Mouse (Mus musculus) lung, embryonic 16.5 days (tissue): ENCODE results near the gene Dzank1. TPM values are rescaled to one million over a fixed set of nuclear protein-coding genes. Genes with fewer than 3 reads are reported as not detected.

Experiments
- ATAC-seq: fragments of 200-750 bp; cut with Nextera tagmentation; 2 replicates; pipeline ENCODE4 v1.8.0; 2017; ENCODE audit warnings: low read depth, mild to moderate bottlenecking, moderate library complexity
- H3K27ac ChIP-seq: fragments of 300-500 bp; sonication (generic); 2 replicates; pipeline ENCODE4 v1.5.1; 2014; ENCODE audit warnings: mild to moderate bottlenecking, control low read depth, low read length
- H3K27me3 ChIP-seq: fragments of 300-500 bp; sonication (generic); 2 replicates; pipeline ENCODE4 v1.6.1; 2014; ENCODE audit warnings: low read depth, low read length, mixed read lengths; ENCODE audit not compliant: control insufficient read depth, insufficient read depth
- H3K36me3 ChIP-seq: fragments of 300-500 bp; sonication (generic); 2 replicates; pipeline ENCODE4 v1.6.1; 2014; ENCODE audit warnings: low read length; ENCODE audit not compliant: control insufficient read depth, insufficient read depth
- H3K4me1 ChIP-seq: fragments of 300-500 bp; sonication (generic); replicated peaks from 2 replicates; pipeline ENCODE4 v1.6.1; 2014; ENCODE audit warnings: low read length, mixed read lengths; ENCODE audit not compliant: control insufficient read depth, insufficient read depth
- H3K4me2 ChIP-seq: fragments of 300-500 bp; sonication (generic); 2 replicates; pipeline ENCODE4 v1.6.1; 2014; ENCODE audit warnings: low read depth, low read length, control low read depth
- H3K4me3 ChIP-seq: fragments of 300-500 bp; sonication (generic); 2 replicates; pipeline ENCODE4 v1.5.1; 2014; ENCODE audit warnings: mild to moderate bottlenecking, low read length, control low read depth
- H3K9ac ChIP-seq: fragments of 300-500 bp; sonication (generic); 2 replicates; pipeline ENCODE4 v1.6.1; 2014; ENCODE audit warnings: low read length, control low read depth
- H3K9me3 ChIP-seq: fragments of 300-500 bp; sonication (generic); 2 replicates; pipeline ENCODE4 v1.6.1; 2016; ENCODE audit warnings: low read length; ENCODE audit not compliant: control insufficient read depth
- WGBS: fragments of 180-500 bp; shearing (Covaris S2); extraction: QIAGEN DNeasy Blood & Tissue Kit; methylation state at CpG from one replicate; pipeline ENCODE4 v1.1.7; 2014; 5-methylcytosine and 5-hydroxymethylcytosine counted together
- polyA plus RNA-seq: library from polyadenylated mRNA; unstranded; fragments of >200 nt; fragmentation: Nextera tagmentation; extraction: Ambion mirVana; gene quantifications from 2 replicates; pipeline ENCODE4 v1.2.1, GENCODE M21; 2015

Dzank1 gene
- polyA plus RNA-seq, 1 experiment from 2014 or later, result 2.1 TPM

- Histone ChIP-seq H3K4me1 (no peaks in the 10 kb centered on the region), H3K27ac (no peak overlapping the region), H3K36me3 (no peaks in the 10 kb centered on the region), H3K9me3 (no peaks in the 10 kb centered on the region), H3K27me3 (no peaks in the 10 kb centered on the region), H3K9ac (no peak overlapping the region), H3K4me2 (no peak overlapping the region), H3K4me3 (no peak overlapping the region)
- WGBS, result 71% methylated on average over 7 of the region's 7 CpGs
- no peak for ATAC-seq
Observed at GRCm38 (mm10) chr2:144429171-144429570, 98.0 kb downstream of the Dzank1 start.

GRCm38 (mm10) chr2:144428659-144429058, 98.6 kb downstream of the Dzank1 start:
- ATAC-seq, result no peak
- 76% methylated on average over 8 of the region's 8 CpGs for WGBS
- H3K36me3 ChIP-seq, result no peaks in the 10 kb centered on the region
- H3K4me3 ChIP-seq, result no peak overlapping the region
- no peaks in the 10 kb centered on the region for H3K27me3 ChIP-seq
- H3K27ac ChIP-seq, result no peak overlapping the region
- no peak overlapping the region for H3K4me2 ChIP-seq
- H3K4me1 ChIP-seq, result no peaks in the 10 kb centered on the region
- H3K9me3 ChIP-seq, result no peaks in the 10 kb centered on the region
- no peak overlapping the region for H3K9ac ChIP-seq

GRCm38 (mm10) chr2:144427852-144428251, 99.4 kb downstream of the Dzank1 start:
- Histone ChIP-seq H3K27ac (no peak overlapping the region), H3K36me3 (no peaks in the 10 kb centered on the region), H3K9ac (no peak overlapping the region), H3K4me3 (no peak overlapping the region), H3K4me1 (no peaks in the 10 kb centered on the region), H3K9me3 (no peaks in the 10 kb centered on the region), H3K4me2 (no peak overlapping the region), H3K27me3 (no peaks in the 10 kb centered on the region)
- no peak for ATAC-seq
- 69% methylated on average over 5 of the region's 5 CpGs for WGBS

GRCm38 (mm10) chr2:144425761-144426160, 101.5 kb downstream of the Dzank1 start:
- no peak overlapping the region for H3K9ac ChIP-seq
- no peaks in the 10 kb centered on the region for H3K4me1 ChIP-seq
- H3K9me3 ChIP-seq, result no peaks in the 10 kb centered on the region
- WGBS, result 78% methylated on average over 1 of the region's 1 CpGs
- H3K27ac ChIP-seq, result no peak overlapping the region
- H3K36me3 ChIP-seq, result no peaks in the 10 kb centered on the region
- H3K27me3 ChIP-seq, result no peaks in the 10 kb centered on the region
- no peak overlapping the region for H3K4me3 ChIP-seq
- no peak for ATAC-seq
- H3K4me2 ChIP-seq, result no peak overlapping the region

- Histone ChIP-seq H3K9ac (no peak overlapping the region), H3K36me3 (no peaks in the 10 kb centered on the region), H3K4me2 (no peak overlapping the region), H3K9me3 (no peaks in the 10 kb centered on the region), H3K4me3 (no peak overlapping the region), H3K27me3 (no peaks in the 10 kb centered on the region), H3K4me1 (no peaks in the 10 kb centered on the region; the same call in 1 of the 2 replicates), H3K27ac (no peak overlapping the region)
- ATAC-seq, result no peak
- 64% methylated on average over 10 of the region's 10 CpGs for WGBS
Observed at GRCm38 (mm10) chr2:144422094-144422675, 105.0 kb downstream of the Dzank1 start.

Other genes with a start within 250 kb of the Dzank1 start
- gene Ovol2, start 195.3 kb downstream of the Dzank1 start, polyA plus RNA-seq, result 3.7 and 4.1 TPM in 2 replicates
- gene Kat14, start 158.4 kb downstream of the Dzank1 start, polyA plus RNA-seq, result 36.4 and 36.9 TPM in 2 replicates
- 2.4 and 4.1 TPM in 2 replicates for gene Pet117, start 158.4 kb downstream of the Dzank1 start, polyA plus RNA-seq
- gene Polr3f, start 304 bp upstream of the Dzank1 start, polyA plus RNA-seq, result 25.1 and 25.3 TPM in 2 replicates
- 65.3 and 65.6 TPM in 2 replicates for gene Rbbp9, start 23.5 kb upstream of the Dzank1 start, polyA plus RNA-seq
- 96.7 and 102 TPM in 2 replicates for gene Sec23b, start 28.8 kb upstream of the Dzank1 start, polyA plus RNA-seq
- gene Smim26, start 66.6 kb upstream of the Dzank1 start, polyA plus RNA-seq, result 32.4 and 33.8 TPM in 2 replicates
- 38.1 and 42.0 TPM in 2 replicates for gene Dtd1, start 72.5 kb upstream of the Dzank1 start, polyA plus RNA-seq